Mouse (Mus musculus) testis, adult 2 months (tissue): ENCODE data around the gene Ankrd6.

Source experiments
- CTCF ChIP-seq: fragments of 200-500 bp; IDR thresholded peaks from 2 replicates; pipeline ENCODE4 v1.5.1; 2012; ENCODE audit warnings: low read depth, mild to moderate bottlenecking, inconsistent platforms, low read length, moderate library complexity; ENCODE audit not compliant: control insufficient read depth, insufficient read depth, insufficient replicate concordance
- POLR2A ChIP-seq: fragments of 200-500 bp; IDR thresholded peaks from 2 replicates; pipeline ENCODE4 v1.6.1; 2012; ENCODE audit warnings: low read depth, mild to moderate bottlenecking, inconsistent platforms, low read length, moderate library complexity; ENCODE audit not compliant: control insufficient read depth

- TF ChIP-seq POLR2A: no peak
- TF ChIP-seq CTCF: no peak
Measured at GRCm38 (mm10) chr4:32940984-32941383, 9.7 kb downstream of the Ankrd6 start.
